Mouse (Mus musculus) forebrain, postnatal 0 days (tissue): ENCODE results near the gene Syne2. TPM values are rescaled to one million over a fixed set of nuclear protein-coding genes. Genes with fewer than 3 reads are reported as not detected.

Source experiments
- ATAC-seq: fragments of 200-750 bp; cut with Nextera tagmentation; 2 replicates; pipeline ENCODE4 v1.8.0; 2017; ENCODE audit warnings: mild to moderate bottlenecking, moderate library complexity
- DNase-seq: peaks from one replicate; pipeline ENCODE4 v3.0.0-alpha.2; 2015
- H3K27ac ChIP-seq: fragments of 300-500 bp; sonication (generic); 2 replicates; pipeline ENCODE4 v1.5.1; 2014; ENCODE audit warnings: low read depth, mild to moderate bottlenecking, antibody characterized with exemption, low read length, moderate library complexity, mixed read lengths
- H3K27me3 ChIP-seq: fragments of 300-500 bp; sonication (generic); 2 replicates; pipeline ENCODE4 v1.6.1; 2014; ENCODE audit warnings: mild to moderate bottlenecking, low read length, mixed read lengths; ENCODE audit not compliant: insufficient read depth
- H3K36me3 ChIP-seq: fragments of 300-500 bp; sonication (generic); 2 replicates; pipeline ENCODE4 v1.6.1; 2014; ENCODE audit warnings: mild to moderate bottlenecking, moderate library complexity; ENCODE audit not compliant: insufficient read depth
- H3K4me1 ChIP-seq: fragments of 300-500 bp; sonication (generic); 2 replicates; pipeline ENCODE4 v1.6.1; 2014; ENCODE audit warnings: antibody characterized with exemption; ENCODE audit not compliant: insufficient read depth
- H3K4me2 ChIP-seq: fragments of 300-500 bp; sonication (generic); 2 replicates; pipeline ENCODE4 v1.6.1; 2014; ENCODE audit warnings: low read depth, mild to moderate bottlenecking, moderate library complexity
- H3K4me3 ChIP-seq: fragments of 300-500 bp; sonication (generic); 2 replicates; pipeline ENCODE4 v1.5.1; 2014; ENCODE audit warnings: low read depth, low read length, mixed read lengths
- H3K9ac ChIP-seq: fragments of 300-500 bp; sonication (generic); 2 replicates; pipeline ENCODE4 v1.6.1; 2014; ENCODE audit warnings: mild to moderate bottlenecking
- H3K9me3 ChIP-seq: fragments of 300-500 bp; sonication (generic); 2 replicates; pipeline ENCODE4 v1.6.1; 2016; ENCODE audit warnings: low read length
- CTCF ChIP-seq: sonication (generic); IDR thresholded peaks from 2 replicates; pipeline ENCODE4 v1.5.1; 2016; ENCODE audit warnings: antibody characterized with exemption, control low read depth, low read depth
- WGBS: fragments of 180-500 bp; shearing (Covaris S2); extraction: QIAGEN DNeasy Blood & Tissue Kit; methylation state at CpG from one replicate; pipeline ENCODE4 v1.1.7; 2014; 5-methylcytosine and 5-hydroxymethylcytosine counted together
- polyA plus RNA-seq: library from polyadenylated mRNA; unstranded; fragments of >200 nt; fragmentation: Nextera tagmentation; extraction: Ambion mirVana; gene quantifications from 2 replicates; pipeline ENCODE4 v1.2.1, GENCODE M21; 2015
- total RNA-seq: library from RNA; depleted of rRNA; stranded (reverse); fragments of >200 nt; gene quantifications from 2 replicates; pipeline ENCODE4 v1.2.3, GENCODE M21; 2014

The Syne2 gene
- total and polyA plus RNA-seq, 2 experiments from 2014 or later: 27.0 to 63.5 TPM

GRCm38 (mm10) chr12:75818453-75819434, 810 bp downstream of the Syne2 start:
- under 1% methylated on average over 79 of the region's 93 CpGs for WGBS
- DNase-seq (peak; percentile 59), ATAC-seq (peak; percentile 78)
- peak overlapping the region; percentile 92 for H3K4me3 ChIP-seq
- TF ChIP-seq CTCF: peak; percentile 31
- peak overlapping the region; percentile 73 for H3K27ac ChIP-seq
- H3K4me1 ChIP-seq: no peaks in the 10 kb centered on the region
- H3K27me3 ChIP-seq: no peaks in the 10 kb centered on the region
- peak overlapping the region; percentile 90 for H3K4me2 ChIP-seq
- no peaks in the 10 kb centered on the region for H3K36me3 ChIP-seq
- no peaks in the 10 kb centered on the region for H3K9me3 ChIP-seq
- peak overlapping the region; percentile 71 for H3K9ac ChIP-seq

- Histone ChIP-seq H3K4me2 (peak overlapping the region; percentile 90), H3K4me1 (no peaks in the 10 kb centered on the region), H3K9ac (peak overlapping the region; percentile 71), H3K27ac (no peak overlapping the region), H3K4me3 (peak overlapping the region; percentile 92), H3K36me3 (no peaks in the 10 kb centered on the region), H3K9me3 (no peaks in the 10 kb centered on the region), H3K27me3 (no peaks in the 10 kb centered on the region)
- 3% methylated on average over 11 of the region's 11 CpGs for WGBS
- DNase-seq (no peak), ATAC-seq (no peak)
- TF ChIP-seq CTCF: no peak
Observed at GRCm38 (mm10) chr12:75819481-75819880, 1.5 kb downstream of the Syne2 start.

- ATAC-seq: no peak
- Histone ChIP-seq H3K9me3 (no peaks in the 10 kb centered on the region), H3K4me1 (no peaks in the 10 kb centered on the region), H3K27ac (no peak overlapping the region), H3K36me3 (no peaks in the 10 kb centered on the region), H3K9ac (no peak overlapping the region), H3K4me2 (no peak overlapping the region), H3K27me3 (no peaks in the 10 kb centered on the region), H3K4me3 (no peak overlapping the region)
- no peak for TF ChIP-seq CTCF
- 54% methylated on average over 7 of the region's 7 CpGs for WGBS
- no peak for DNase-seq
Observed at GRCm38 (mm10) chr12:75820216-75820615, 2.3 kb downstream of the Syne2 start.

- H3K27me3 ChIP-seq: no peaks in the 10 kb centered on the region
- no peak for ATAC-seq
- H3K9ac ChIP-seq: no peak overlapping the region
- no peak overlapping the region for H3K4me2 ChIP-seq
- no peak for TF ChIP-seq CTCF
- DNase-seq: no peak
- 60% methylated on average over 6 of the region's 6 CpGs for WGBS
- no peak overlapping the region for H3K4me3 ChIP-seq
- H3K4me1 ChIP-seq: no peaks in the 10 kb centered on the region
- H3K36me3 ChIP-seq: no peaks in the 10 kb centered on the region
- no peak overlapping the region for H3K27ac ChIP-seq
- no peaks in the 10 kb centered on the region for H3K9me3 ChIP-seq
Observed at GRCm38 (mm10) chr12:75822122-75822521, 4.2 kb downstream of the Syne2 start.

- no peaks in the 10 kb centered on the region for H3K4me1 ChIP-seq
- TF ChIP-seq CTCF: no peak
- H3K27ac ChIP-seq: no peak overlapping the region
- WGBS: 94% methylated on average over 6 of the region's 6 CpGs
- no peaks in the 10 kb centered on the region for H3K36me3 ChIP-seq
- H3K4me3 ChIP-seq: no peak overlapping the region
- no peaks in the 10 kb centered on the region for H3K9me3 ChIP-seq
- H3K27me3 ChIP-seq: no peaks in the 10 kb centered on the region
- DNase-seq (no peak), ATAC-seq (no peak)
- no peak overlapping the region for H3K9ac ChIP-seq
- no peak overlapping the region for H3K4me2 ChIP-seq
Observed at GRCm38 (mm10) chr12:75823475-75823874, 5.5 kb downstream of the Syne2 start.

- no peak for TF ChIP-seq CTCF
- Histone ChIP-seq H3K27me3 (no peaks in the 10 kb centered on the region), H3K4me1 (no peaks in the 10 kb centered on the region), H3K36me3 (no peaks in the 10 kb centered on the region), H3K9me3 (no peaks in the 10 kb centered on the region), H3K9ac (no peak overlapping the region), H3K4me2 (no peak overlapping the region), H3K27ac (no peak overlapping the region), H3K4me3 (no peak overlapping the region)
- 91% methylated on average over 7 of the region's 7 CpGs for WGBS
- DNase-seq (no peak), ATAC-seq (no peak)
Observed at GRCm38 (mm10) chr12:75825458-75825857, 7.5 kb downstream of the Syne2 start.

GRCm38 (mm10) chr12:75826699-75827353, 8.9 kb downstream of the Syne2 start:
- no peaks in the 10 kb centered on the region for H3K9me3 ChIP-seq
- no peak overlapping the region for H3K9ac ChIP-seq
- no peak for TF ChIP-seq CTCF
- WGBS: 55% methylated on average over 10 of the region's 10 CpGs
- no peak overlapping the region for H3K27ac ChIP-seq
- DNase-seq (no peak), ATAC-seq (no peak)
- H3K36me3 ChIP-seq: no peaks in the 10 kb centered on the region
- no peak overlapping the region for H3K4me2 ChIP-seq
- H3K4me3 ChIP-seq: no peak overlapping the region
- H3K4me1 ChIP-seq: no peaks in the 10 kb centered on the region
- no peaks in the 10 kb centered on the region for H3K27me3 ChIP-seq
